Mouse (Mus musculus) heart, embryonic 16.5 days (tissue): ENCODE measurements around the gene Gmppb. TPM values are rescaled to one million over a fixed set of nuclear protein-coding genes. Genes with fewer than 3 reads are reported as not detected.

Source experiments
- ATAC-seq: fragments of 200-750 bp; cut with Nextera tagmentation; replicated peaks from 2 replicates; pipeline ENCODE4 v1.8.0; 2017; ENCODE audit warnings: moderate number of reproducible peaks; ENCODE audit not compliant: insufficient read depth, low FRiP score; ENCODE audit errors: extremely low read depth
- H3K27ac ChIP-seq: fragments of 300-500 bp; sonication (generic); 2 replicates; pipeline ENCODE4 v1.5.1; 2014; ENCODE audit warnings: mild to moderate bottlenecking, low read length, control low read depth, moderate library complexity
- H3K27me3 ChIP-seq: fragments of 300-500 bp; sonication (generic); 2 replicates; pipeline ENCODE4 v1.6.1; 2014; ENCODE audit warnings: low read length, mixed read lengths; ENCODE audit not compliant: control insufficient read depth, insufficient read depth
- H3K36me3 ChIP-seq: fragments of 300-500 bp; sonication (generic); 2 replicates; pipeline ENCODE4 v1.6.1; 2014; ENCODE audit not compliant: control insufficient read depth, insufficient read depth
- H3K4me1 ChIP-seq: fragments of 300-500 bp; sonication (generic); 2 replicates; pipeline ENCODE4 v1.6.1; 2014; ENCODE audit warnings: low read length, mixed read lengths; ENCODE audit not compliant: control insufficient read depth, insufficient read depth
- H3K4me2 ChIP-seq: fragments of 300-500 bp; sonication (generic); 2 replicates; pipeline ENCODE4 v1.6.1; 2014; ENCODE audit warnings: low read depth, mild to moderate bottlenecking, control low read depth, low read length
- H3K4me3 ChIP-seq: fragments of 300-500 bp; sonication (generic); 2 replicates; pipeline ENCODE4 v1.5.1; 2014; ENCODE audit warnings: mild to moderate bottlenecking, control low read depth, low read length
- H3K9ac ChIP-seq: fragments of 300-500 bp; sonication (generic); 2 replicates; pipeline ENCODE4 v1.6.1; 2014; ENCODE audit warnings: low read length, control low read depth
- H3K9me3 ChIP-seq: fragments of 300-500 bp; sonication (generic); replicated peaks from 2 replicates; pipeline ENCODE4 v1.6.1; 2016; ENCODE audit warnings: low read length; ENCODE audit not compliant: control insufficient read depth
- WGBS: fragments of 180-500 bp; shearing (Covaris S2); extraction: QIAGEN DNeasy Blood & Tissue Kit; methylation state at CpG from one replicate; pipeline ENCODE4 v1.1.7; 2014; 5-methylcytosine and 5-hydroxymethylcytosine counted together
- polyA plus RNA-seq: library from polyadenylated mRNA; unstranded; fragments of >200 nt; fragmentation: Nextera tagmentation; extraction: Ambion mirVana; gene quantifications from 2 replicates; pipeline ENCODE4 v1.2.1, GENCODE M21; 2015

Gene Gmppb
- polyA plus RNA-seq, 1 experiment from 2014 or later: 26.0 TPM

DNA sequence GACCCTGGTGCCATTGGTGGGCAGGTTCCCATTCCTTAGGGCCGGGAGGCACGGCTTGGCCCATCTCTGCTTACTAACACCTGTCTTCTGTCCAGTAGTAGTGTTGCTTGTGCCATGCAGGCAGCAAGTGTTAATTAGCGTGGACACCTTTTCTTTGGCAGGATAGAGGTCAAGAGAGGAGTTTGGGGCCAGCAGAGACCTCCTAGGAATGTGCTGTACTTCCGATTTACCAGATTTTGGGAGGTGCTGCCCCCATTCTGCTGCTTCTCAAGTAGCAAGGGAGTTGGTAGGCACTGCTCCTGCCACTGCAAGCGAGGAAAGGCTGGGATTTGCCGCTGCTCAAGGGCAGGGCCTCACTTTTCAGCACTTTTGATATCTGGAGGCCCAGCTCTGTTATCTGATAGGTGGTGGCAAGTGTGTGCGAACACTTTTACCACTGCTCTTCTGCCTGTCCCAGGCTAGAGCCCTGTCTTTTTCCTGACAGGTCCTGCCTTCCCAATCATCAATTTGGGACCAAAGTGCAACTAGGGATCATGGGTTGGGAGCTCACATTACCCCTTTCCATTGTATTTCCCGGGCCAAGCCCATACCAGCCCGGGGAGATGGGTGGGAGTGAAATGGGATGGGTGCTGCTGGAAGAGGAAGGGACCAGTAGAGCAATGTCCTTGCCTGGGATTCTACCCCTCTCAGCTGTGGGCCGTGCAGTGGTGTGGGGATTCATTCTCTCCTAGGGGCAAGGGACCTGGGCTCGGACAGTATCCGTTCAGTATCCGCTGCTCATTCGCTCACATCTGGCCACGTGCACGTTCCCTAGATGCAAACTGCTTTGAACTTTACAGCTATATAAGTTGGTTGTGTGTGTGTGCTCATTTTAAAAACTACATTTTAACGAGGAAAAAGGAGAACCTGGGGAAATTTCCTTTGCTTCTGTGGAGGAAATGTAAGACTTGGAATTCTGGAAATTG, 1.2 kb upstream of the Gmppb start:
- 35% methylated on average over 17 of the region's 17 CpGs for WGBS
- ATAC-seq: no peak
- H3K9ac ChIP-seq: peak overlapping the region; percentile 63

DNA sequence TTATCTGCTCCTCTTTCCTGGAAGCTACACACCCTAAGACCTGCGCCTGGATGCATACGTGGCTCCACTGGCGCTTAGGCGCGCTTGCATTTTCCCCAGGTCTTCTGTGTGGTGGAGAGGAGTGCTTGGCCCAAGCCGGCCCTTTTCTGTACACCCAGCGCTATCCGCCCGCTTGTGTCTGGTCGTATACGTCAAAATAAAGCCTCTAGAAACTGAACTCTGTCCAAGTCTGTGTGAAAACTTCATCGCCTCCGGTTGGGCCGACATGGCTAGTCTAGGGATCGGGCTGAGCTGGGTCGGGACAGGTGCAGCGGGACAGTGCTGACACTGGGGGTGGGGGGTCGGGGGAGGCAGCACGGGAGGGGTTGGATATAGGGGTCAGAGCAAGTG, 481 bp upstream of the Gmppb start:
- Histone ChIP-seq H3K27ac (peak overlapping the region; percentile 65), H3K9ac (peak overlapping the region; percentile 63), H3K36me3 (peaks cover 29% of the 10 kb centered on the region), H3K9me3 (no peaks in the 10 kb centered on the region), H3K27me3 (no peaks in the 10 kb centered on the region), H3K4me2 (peak overlapping the region; percentile 82), H3K4me3 (peak overlapping the region; percentile 64), H3K4me1 (peaks cover 29% of the 10 kb centered on the region)
- peak; percentile 1; the same call in 1 of the 2 replicates for ATAC-seq
- WGBS: under 1% methylated on average over 19 of the region's 19 CpGs

More for the DNA sequence above, 1.2 kb upstream of the Gmppb start:
- Histone ChIP-seq H3K36me3 (peaks cover 33% of the 10 kb centered on the region), H3K4me3 (peak overlapping the region; percentile 64), H3K4me1 (peaks cover 22% of the 10 kb centered on the region), H3K9me3 (no peaks in the 10 kb centered on the region), H3K4me2 (peak overlapping the region; percentile 82), H3K27me3 (no peaks in the 10 kb centered on the region), H3K27ac (peak overlapping the region; percentile 65)

DNA sequence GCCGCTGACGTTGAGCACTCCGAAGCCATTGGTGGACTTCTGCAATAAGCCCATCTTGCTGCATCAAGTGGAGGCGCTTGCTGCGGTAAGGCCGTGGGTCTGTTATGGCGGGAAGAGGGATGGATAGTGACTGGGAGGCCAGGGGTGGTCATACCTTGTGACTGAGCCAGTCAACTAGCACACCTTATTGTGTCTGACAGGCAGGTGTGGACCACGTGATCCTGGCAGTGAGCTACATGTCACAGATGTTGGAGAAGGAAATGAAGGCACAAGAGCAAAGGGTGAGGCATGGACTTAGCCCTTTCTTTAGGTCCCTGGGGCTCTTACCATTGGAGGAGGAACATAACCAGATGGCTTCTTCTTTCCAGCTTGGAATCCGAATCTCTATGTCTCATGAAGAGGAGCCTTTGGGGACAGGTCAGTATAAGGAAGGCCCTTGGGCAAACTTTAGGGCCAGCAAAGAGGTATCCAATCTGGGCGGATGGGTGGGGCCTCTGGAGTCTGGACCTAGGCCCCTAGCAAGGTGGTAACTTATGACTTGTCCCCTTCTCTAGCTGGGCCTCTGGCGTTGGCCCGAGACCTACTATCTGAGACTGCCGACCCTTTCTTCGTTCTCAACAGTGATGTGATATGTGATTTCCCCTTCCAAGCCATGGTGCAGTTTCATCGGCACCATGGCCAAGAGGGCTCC, 664 bp downstream of the Gmppb start:
- Histone ChIP-seq H3K4me3 (peak overlapping the region; percentile 64), H3K4me1 (peaks cover 30% of the 10 kb centered on the region), H3K9me3 (no peaks in the 10 kb centered on the region), H3K27me3 (no peaks in the 10 kb centered on the region), H3K36me3 (peaks cover 27% of the 10 kb centered on the region), H3K9ac (peak overlapping the region; percentile 84), H3K27ac (peak overlapping the region; percentile 50), H3K4me2 (peak overlapping the region; percentile 76)
- no peak for ATAC-seq
- 37% methylated on average over 15 of the region's 15 CpGs for WGBS

DNA sequence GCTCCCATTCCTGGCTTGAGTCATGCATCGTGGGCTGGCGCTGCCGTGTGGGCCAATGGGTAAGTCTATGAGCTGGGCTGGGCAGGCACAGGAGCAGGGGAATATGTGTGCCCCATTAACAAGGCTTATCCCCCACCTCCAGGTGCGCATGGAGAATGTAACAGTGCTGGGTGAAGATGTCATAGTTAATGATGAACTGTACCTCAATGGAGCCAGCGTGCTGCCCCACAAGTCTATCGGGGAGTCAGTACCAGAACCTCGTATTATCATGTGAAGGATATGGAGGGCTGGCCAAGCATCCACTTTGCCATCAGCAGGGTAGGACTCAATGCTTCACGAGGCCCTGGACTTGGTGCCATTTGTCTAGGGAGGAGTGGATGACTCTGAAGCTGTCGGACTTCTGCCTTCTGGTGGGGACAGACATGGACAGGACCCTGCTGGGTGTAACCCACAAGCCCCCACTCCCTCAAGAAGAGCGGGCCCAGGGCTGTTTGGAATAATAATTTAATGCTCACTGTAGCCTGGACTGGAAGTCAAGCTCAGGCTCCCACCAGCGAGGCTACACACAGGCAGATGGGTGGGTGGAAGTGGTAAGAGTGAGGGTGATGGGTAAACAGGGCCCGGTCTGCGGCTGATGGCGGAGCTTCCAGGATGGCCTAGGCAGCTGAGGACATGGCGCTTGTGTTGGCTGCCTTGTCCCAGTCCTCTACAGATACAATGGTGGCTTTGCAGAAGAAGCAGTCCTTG, 2.3 kb downstream of the Gmppb start:
- Histone ChIP-seq H3K9me3 (no peaks in the 10 kb centered on the region), H3K9ac (no peak overlapping the region), H3K27me3 (no peaks in the 10 kb centered on the region), H3K27ac (no peak overlapping the region), H3K4me2 (no peak overlapping the region), H3K4me1 (peaks cover 30% of the 10 kb centered on the region), H3K4me3 (no peak overlapping the region), H3K36me3 (peaks cover 18% of the 10 kb centered on the region)
- no peak for ATAC-seq
- 87% methylated on average over 15 of the region's 15 CpGs for WGBS

DNA sequence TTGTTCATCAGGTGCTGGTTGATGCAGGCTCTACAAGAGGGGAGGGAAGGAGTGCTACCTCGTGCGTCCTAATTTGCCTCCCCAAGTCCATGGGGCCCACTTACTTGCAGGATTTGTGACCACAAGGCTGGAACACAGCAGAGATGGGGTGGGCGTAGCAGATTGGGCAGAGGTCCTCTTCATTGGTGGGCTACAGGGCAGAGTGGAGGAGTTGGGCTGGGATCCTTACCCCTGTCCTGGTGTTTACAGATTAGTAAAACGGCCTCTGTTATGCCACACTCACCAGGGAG, 2.8 kb downstream of the Gmppb start:
- Histone ChIP-seq H3K36me3 (peaks cover 17% of the 10 kb centered on the region), H3K9ac (no peak overlapping the region), H3K4me2 (no peak overlapping the region), H3K27ac (no peak overlapping the region), H3K9me3 (no peaks in the 10 kb centered on the region), H3K4me1 (peaks cover 30% of the 10 kb centered on the region), H3K27me3 (no peaks in the 10 kb centered on the region), H3K4me3 (no peak overlapping the region)
- WGBS: 82% methylated on average over 4 of the region's 4 CpGs
- ATAC-seq: no peak

DNA sequence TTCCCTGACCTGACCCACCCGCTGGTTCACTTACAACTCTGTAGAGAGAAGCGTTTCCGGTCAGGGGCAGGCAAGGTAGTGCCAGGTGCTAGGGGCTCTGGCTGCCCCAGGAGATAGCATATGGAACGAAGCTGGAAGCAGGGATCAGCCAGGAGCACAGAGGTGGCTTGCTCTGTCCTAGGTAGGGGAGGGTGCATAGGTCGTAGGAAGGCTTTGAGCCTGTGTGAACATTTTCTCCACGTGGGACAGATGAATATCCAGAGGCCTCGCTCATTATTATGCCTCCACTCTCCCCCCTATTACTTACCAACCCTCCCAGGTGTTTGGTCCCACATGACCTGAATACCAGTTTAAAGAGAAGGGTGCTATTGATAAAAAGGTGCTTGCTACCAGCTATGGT, 3.4 kb downstream of the Gmppb start:
- Histone ChIP-seq H3K27ac (peak overlapping the region; percentile 58), H3K4me3 (no peak overlapping the region), H3K4me2 (no peak overlapping the region), H3K27me3 (no peaks in the 10 kb centered on the region), H3K9ac (peak overlapping the region; percentile 44; the same call in 1 of the 2 replicates), H3K4me1 (peaks cover 30% of the 10 kb centered on the region), H3K36me3 (peaks cover 17% of the 10 kb centered on the region), H3K9me3 (no peaks in the 10 kb centered on the region)
- ATAC-seq: no peak
- 72% methylated on average over 7 of the region's 7 CpGs for WGBS

DNA sequence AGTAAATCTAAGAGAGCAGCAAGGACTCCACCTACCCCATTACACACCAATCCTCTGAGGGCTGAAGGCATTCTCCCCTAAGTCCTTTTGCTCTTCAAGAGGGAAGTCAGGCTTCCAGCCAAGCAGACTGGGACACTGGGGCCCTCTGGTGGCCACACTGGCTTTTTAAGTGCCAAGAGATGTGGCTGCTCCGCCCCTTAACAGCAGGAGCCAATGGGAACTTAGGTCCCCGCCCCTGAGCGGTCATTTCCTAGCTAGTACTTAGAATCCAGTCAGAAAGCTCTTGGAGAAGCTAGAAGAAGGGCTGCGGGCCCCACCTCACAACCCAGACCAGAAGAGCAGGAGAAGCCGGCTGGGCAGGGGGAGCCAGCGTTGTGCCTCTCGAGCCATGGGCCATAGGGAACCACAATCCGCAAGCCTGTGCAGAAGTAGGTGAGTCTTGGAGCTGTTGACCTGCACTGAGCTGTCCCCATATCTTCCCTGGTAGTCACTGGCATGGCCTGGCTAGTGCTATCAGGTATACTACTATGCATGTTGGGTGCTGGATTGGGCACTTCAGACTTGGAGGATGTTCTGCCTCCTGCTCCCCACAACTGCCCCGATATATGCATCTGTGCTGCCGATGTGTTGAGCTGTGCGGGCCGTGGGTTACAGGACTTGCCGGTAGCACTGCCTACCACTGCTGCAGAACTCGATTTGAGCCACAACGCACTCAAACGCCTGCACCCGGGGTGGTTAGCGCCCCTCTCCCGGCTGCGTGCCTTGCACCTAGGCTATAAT, 4.0 kb downstream of the Gmppb start, which contains the start of gene Amigo3:
Amigo3 (plus strand) TSS at position 275 of the 780 bp plus-strand sequence.
- H3K9ac ChIP-seq: peak within 1 kb of the TSS; percentile 44
- ATAC-seq: peak; percentile 61

DNA sequence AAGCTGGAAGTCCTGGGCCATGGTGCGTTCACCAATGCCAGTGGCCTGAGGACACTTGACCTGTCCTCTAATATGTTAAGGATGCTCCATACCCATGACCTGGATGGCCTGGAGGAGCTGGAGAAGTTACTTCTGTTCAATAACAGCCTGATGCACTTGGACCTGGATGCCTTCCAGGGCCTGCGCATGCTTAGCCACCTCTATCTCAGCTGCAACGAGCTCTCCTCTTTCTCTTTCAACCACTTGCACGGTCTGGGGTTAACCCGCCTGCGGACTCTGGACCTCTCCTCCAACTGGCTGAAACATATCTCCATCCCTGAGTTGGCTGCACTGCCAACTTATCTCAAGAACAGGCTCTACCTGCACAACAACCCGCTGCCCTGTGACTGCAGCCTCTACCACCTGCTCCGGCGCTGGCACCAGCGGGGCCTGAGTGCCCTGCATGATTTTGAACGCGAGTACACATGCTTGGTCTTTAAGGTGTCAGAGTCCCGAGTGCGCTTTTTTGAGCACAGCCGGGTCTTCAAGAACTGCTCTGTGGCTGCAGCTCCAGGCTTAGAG, 4.7 kb downstream of the Gmppb start:
- Histone ChIP-seq H3K4me2 (no peak overlapping the region), H3K4me1 (peaks cover 19% of the 10 kb centered on the region), H3K27ac (no peak overlapping the region), H3K36me3 (peaks cover 25% of the 10 kb centered on the region), H3K4me3 (no peak overlapping the region), H3K27me3 (no peaks in the 10 kb centered on the region), H3K9ac (no peak overlapping the region), H3K9me3 (no peaks in the 10 kb centered on the region)
- 83% methylated on average over 15 of the region's 15 CpGs for WGBS
- ATAC-seq: no peak

More for the DNA sequence above, 4.0 kb downstream of the Gmppb start, which contains the start of gene Amigo3:
- Histone ChIP-seq H3K9me3 (no peaks in the 10 kb centered on the region), H3K4me1 (peaks cover 24% of the 10 kb centered on the region), H3K27ac (peak within 1 kb of the TSS; percentile 58), H3K4me2 (peak within 1 kb of the TSS; percentile 59), H3K4me3 (peak within 1 kb of the TSS; percentile 34), H3K36me3 (peaks cover 21% of the 10 kb centered on the region), H3K27me3 (no peaks in the 10 kb centered on the region)
- WGBS: 51% methylated on average over 20 of the region's 20 CpGs
